Mouse (Mus musculus) forebrain, embryonic 11.5 days (tissue): ENCODE measurements around the gene Fads1. TPM values are rescaled to one million over a fixed set of nuclear protein-coding genes. Genes with fewer than 3 reads are reported as not detected.

ENCODE experiments used
- ATAC-seq: fragments of 200-750 bp; cut with Nextera tagmentation; replicated peaks from 2 replicates; pipeline ENCODE4 v1.8.0; 2017; ENCODE audit warnings: moderate TSS enrichment; ENCODE audit not compliant: low FRiP score
- DNase-seq: peaks from one replicate; pipeline ENCODE4 v3.0.0-alpha.2; 2017; ENCODE audit warnings: low spot score
- H3K27ac ChIP-seq: fragments of 300-500 bp; sonication (generic); 2 replicates; pipeline ENCODE4 v1.5.1; 2014; ENCODE audit warnings: low read depth, low read length
- H3K27me3 ChIP-seq: fragments of 300-500 bp; sonication (generic); 2 replicates; pipeline ENCODE4 v1.6.1; 2014; ENCODE audit warnings: mild to moderate bottlenecking, low read length, mixed read lengths; ENCODE audit not compliant: control insufficient read depth, insufficient read depth
- H3K36me3 ChIP-seq: fragments of 300-500 bp; sonication (generic); 2 replicates; pipeline ENCODE4 v1.6.1; 2014; ENCODE audit warnings: mild to moderate bottlenecking, low read length, moderate library complexity, mixed read lengths; ENCODE audit not compliant: control insufficient read depth, insufficient read depth
- H3K4me1 ChIP-seq: fragments of 300-500 bp; sonication (generic); replicated peaks from 2 replicates; pipeline ENCODE4 v1.6.1; 2014; ENCODE audit warnings: low read length, mixed read lengths; ENCODE audit not compliant: control insufficient read depth, insufficient read depth
- H3K4me2 ChIP-seq: fragments of 300-500 bp; sonication (generic); 2 replicates; pipeline ENCODE4 v1.6.1; 2014; ENCODE audit warnings: low read depth, mild to moderate bottlenecking, low read length, moderate library complexity, mixed read lengths; ENCODE audit not compliant: severe bottlenecking
- H3K4me3 ChIP-seq: fragments of 300-500 bp; sonication (generic); 2 replicates; pipeline ENCODE4 v1.5.1; 2014; ENCODE audit warnings: low read depth, low read length
- H3K9ac ChIP-seq: fragments of 300-500 bp; sonication (generic); 2 replicates; pipeline ENCODE4 v1.6.1; 2014; ENCODE audit warnings: low read length
- H3K9me3 ChIP-seq: fragments of 300-500 bp; sonication (generic); 2 replicates; pipeline ENCODE4 v1.6.1; 2016; ENCODE audit warnings: low read length, mixed read lengths; ENCODE audit not compliant: control insufficient read depth
- WGBS: fragments of 180-500 bp; shearing (Covaris S2); extraction: QIAGEN DNeasy Blood & Tissue Kit; methylation state at CpG from one replicate; pipeline ENCODE4 v1.1.7; 2014; 5-methylcytosine and 5-hydroxymethylcytosine counted together
- polyA plus RNA-seq: library from polyadenylated mRNA; unstranded; fragments of >200 nt; fragmentation: Nextera tagmentation; extraction: Ambion mirVana; gene quantifications from 2 replicates; pipeline ENCODE4 v1.2.1, GENCODE M21; 2014

Fads1 gene
- polyA plus RNA-seq, 1 experiment from 2014 or later: 192 TPM

GRCm38 (mm10) chr19:10191326-10191725, 8.6 kb downstream of the Fads1 start:
- Histone ChIP-seq H3K4me3 (no peak overlapping the region), H3K9me3 (no peaks in the 10 kb centered on the region), H3K36me3 (peaks cover 36% of the 10 kb centered on the region), H3K4me2 (no peak overlapping the region), H3K27ac (no peak overlapping the region), H3K9ac (no peak overlapping the region), H3K4me1 (no peaks in the 10 kb centered on the region; the same call in 1 of the 2 replicates), H3K27me3 (no peaks in the 10 kb centered on the region)
- WGBS: 87% methylated on average over 7 of the region's 7 CpGs
- DNase-seq (no peak), ATAC-seq (no peak; the same call in 1 of the 2 replicates)

DNA sequence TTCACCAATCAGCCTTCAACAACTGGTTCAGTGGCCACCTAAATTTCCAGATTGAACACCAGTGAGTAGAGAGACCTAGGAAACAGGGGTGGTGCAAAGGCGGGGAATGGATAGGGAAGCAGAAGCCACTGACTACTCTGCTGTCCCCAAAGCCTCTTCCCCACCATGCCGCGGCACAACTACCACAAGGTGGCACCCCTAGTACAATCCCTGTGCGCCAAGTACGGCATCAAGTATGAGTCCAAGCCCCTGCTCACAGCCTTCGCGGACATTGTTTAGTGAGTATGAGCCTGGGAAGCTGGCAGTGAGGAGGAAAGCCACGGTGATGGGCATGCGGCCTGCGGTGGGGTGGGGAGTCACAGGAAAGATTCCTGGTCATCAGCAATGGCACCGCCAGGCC, 11.6 kb downstream of the Fads1 start:
- Histone ChIP-seq H3K9ac (no peak overlapping the region), H3K4me1 (no peaks in the 10 kb centered on the region; the same call in 1 of the 2 replicates), H3K4me2 (no peak overlapping the region), H3K27ac (no peak overlapping the region), H3K4me3 (no peak overlapping the region), H3K27me3 (no peaks in the 10 kb centered on the region), H3K36me3 (peaks cover 25% of the 10 kb centered on the region), H3K9me3 (no peaks in the 10 kb centered on the region)
- DNase-seq (no peak), ATAC-seq (no peak)
- 87% methylated on average over 11 of the region's 11 CpGs for WGBS

GRCm38 (mm10) chr19:10195252-10195651, 12.6 kb downstream of the Fads1 start:
- no peak for ATAC-seq
- Histone ChIP-seq H3K27me3 (no peaks in the 10 kb centered on the region), H3K36me3 (peaks cover 25% of the 10 kb centered on the region), H3K4me3 (no peak overlapping the region), H3K4me1 (no peaks in the 10 kb centered on the region; the same call in 1 of the 2 replicates), H3K9ac (no peak overlapping the region), H3K9me3 (no peaks in the 10 kb centered on the region), H3K27ac (no peak overlapping the region), H3K4me2 (no peak overlapping the region)
- no peak for DNase-seq
- 76% methylated on average over 5 of the region's 5 CpGs for WGBS

GRCm38 (mm10) chr19:10197130-10197529, 14.4 kb downstream of the Fads1 start:
- Histone ChIP-seq H3K27ac (no peak overlapping the region), H3K36me3 (peaks cover 25% of the 10 kb centered on the region), H3K27me3 (no peaks in the 10 kb centered on the region), H3K9me3 (no peaks in the 10 kb centered on the region), H3K4me3 (no peak overlapping the region), H3K4me1 (no peaks in the 10 kb centered on the region), H3K4me2 (no peak overlapping the region), H3K9ac (no peak overlapping the region)
- ATAC-seq (no peak), DNase-seq (no peak)
- 94% methylated on average over 4 of the region's 4 CpGs for WGBS

GRCm38 (mm10) chr19:10198286-10198685, 15.6 kb downstream of the Fads1 start:
- Histone ChIP-seq H3K36me3 (peaks cover 17% of the 10 kb centered on the region), H3K4me3 (no peak overlapping the region), H3K4me2 (no peak overlapping the region), H3K9me3 (no peaks in the 10 kb centered on the region), H3K9ac (no peak overlapping the region), H3K27me3 (no peaks in the 10 kb centered on the region), H3K4me1 (peaks cover 4% of the 10 kb centered on the region; the same call in 1 of the 2 replicates), H3K27ac (no peak overlapping the region)
- ATAC-seq: no peak
- 76% methylated on average over 2 of the region's 2 CpGs for WGBS
- DNase-seq: no peak

GRCm38 (mm10) chr19:10198723-10199122, 16.0 kb downstream of the Fads1 start:
- no peaks in the 10 kb centered on the region for H3K27me3 ChIP-seq
- H3K27ac ChIP-seq: no peak overlapping the region
- H3K9ac ChIP-seq: no peak overlapping the region
- no peak overlapping the region for H3K4me2 ChIP-seq
- H3K4me1 ChIP-seq: peaks cover 4% of the 10 kb centered on the region; the same call in 1 of the 2 replicates
- no peaks in the 10 kb centered on the region for H3K9me3 ChIP-seq
- no peak overlapping the region for H3K4me3 ChIP-seq
- ATAC-seq (peak; percentile 46; the same call in 1 of the 2 replicates), DNase-seq (peak; percentile 91)
- WGBS: 27% methylated on average over 3 of the region's 3 CpGs
- peaks cover 17% of the 10 kb centered on the region for H3K36me3 ChIP-seq

GRCm38 (mm10) chr19:10203146-10203847, 20.6 kb downstream of the Fads1 start:
- H3K9me3 ChIP-seq: no peaks in the 10 kb centered on the region
- peaks cover 11% of the 10 kb centered on the region for H3K36me3 ChIP-seq

GRCm38 (mm10) chr19:10203848-10204615, 21.3 kb downstream of the Fads1 start, which contains the start of the genes Tmem258 and Fen1:
Tmem258 (plus strand) TSS chr19:10204014.
Fen1 (minus strand) TSS chr19:10204169.
- peaks cover 5% of the 10 kb centered on the region; the same call in 1 of the 2 replicates for H3K4me1 ChIP-seq
- peak within 1 kb of the TSS; percentile 76 for H3K4me2 ChIP-seq
- WGBS: under 1% methylated on average over 40 of the region's 40 CpGs
- peaks cover 11% of the 10 kb centered on the region for H3K36me3 ChIP-seq
- H3K9ac ChIP-seq: peak within 1 kb of the TSS; percentile 79
- H3K27me3 ChIP-seq: no peaks in the 10 kb centered on the region
- H3K4me3 ChIP-seq: peak within 1 kb of the TSS; percentile 67
- ATAC-seq (peak; percentile 94), DNase-seq (peak; percentile 93)
- H3K27ac ChIP-seq: peak within 1 kb of the TSS; percentile 81
- no peaks in the 10 kb centered on the region for H3K9me3 ChIP-seq

More at GRCm38 (mm10) chr19:10203146-10203847, 20.6 kb downstream of the Fads1 start:
- H3K9ac ChIP-seq: peak overlapping the region; percentile 79
- no peak; the same call in 1 of the 2 replicates for ATAC-seq
- peaks cover 5% of the 10 kb centered on the region; the same call in 1 of the 2 replicates for H3K4me1 ChIP-seq
- 5% methylated on average over 23 of the region's 23 CpGs for WGBS
- no peak for DNase-seq
- H3K27me3 ChIP-seq: no peaks in the 10 kb centered on the region
- peak overlapping the region; percentile 76 for H3K4me2 ChIP-seq
- peak overlapping the region; percentile 81 for H3K27ac ChIP-seq
- peak overlapping the region; percentile 67 for H3K4me3 ChIP-seq
